Mouse (Mus musculus): ENCODE measurements around the gene Cryzl1. TPM values are rescaled to one million over a fixed set of nuclear protein-coding genes. Genes with fewer than 3 reads are reported as not detected.

Gene Cryzl1
- 36.3 and 42.2 TPM in 2 replicates for polyA plus RNA-seq (2015; fragmentation: Nextera tagmentation; extraction: Ambion mirVana)

GRCm38 (mm10) chr16:91728123-91729065 lies at the start of gene Cryzl1:
Cryzl1 (minus strand) TSS chr16:91728975.
- peak; percentile 95 for ATAC-seq
- H3K4me3 ChIP-seq (ENCODE audit: low read depth, low read length), result peak within 1 kb of the TSS; percentile 88
- peak within 1 kb of the TSS; percentile 93 for H3K4me2 ChIP-seq (replicated peaks; ENCODE audit: low read depth)
- WGBS, result under 1% methylated on average over 46 of the region's 46 CpGs
- H3K27ac ChIP-seq (ENCODE audit: low read depth, low read length), result peak within 1 kb of the TSS; percentile 81
- no peaks in the 10 kb centered on the region for H3K9me3 ChIP-seq (ENCODE audit: control insufficient read depth)
- peak within 1 kb of the TSS; percentile 78 for H3K9ac ChIP-seq (ENCODE audit: low read depth, low read length)
- peaks cover 5% of the 10 kb centered on the region; the same call in 1 of the 2 replicates for H3K36me3 ChIP-seq (ENCODE audit: control insufficient read depth, insufficient read depth)
- no peaks in the 10 kb centered on the region for H3K27me3 ChIP-seq (replicated peaks; ENCODE audit: control insufficient read depth, insufficient read depth, low read length)
- TF ChIP-seq CTCF (IDR thresholded peaks at IDR 0.05; ENCODE audit: low read depth), result no peak
- H3K4me1 ChIP-seq (replicated peaks; ENCODE audit: control insufficient read depth, insufficient read depth, low read length), result no peaks in the 10 kb centered on the region

- H3K27ac ChIP-seq (ENCODE audit: low read depth, low read length), result no peak overlapping the region
- whole genome bisulfite sequencing, result 85% methylated on average over 7 of the region's 7 CpGs
- H3K27me3 ChIP-seq (replicated peaks; ENCODE audit: control insufficient read depth, insufficient read depth, low read length), result no peaks in the 10 kb centered on the region
- H3K36me3 ChIP-seq (ENCODE audit: control insufficient read depth, insufficient read depth), result no peaks in the 10 kb centered on the region
- ATAC-seq, result no peak
- no peaks in the 10 kb centered on the region for H3K9me3 ChIP-seq (ENCODE audit: control insufficient read depth)
- 0 out of 2 replicates have a peak, but pooled peaks cover 7% of the 10 kb centered on the region for H3K4me1 ChIP-seq (replicated peaks; ENCODE audit: control insufficient read depth, insufficient read depth, low read length)
- H3K9ac ChIP-seq (ENCODE audit: low read depth, low read length), result no peak overlapping the region
- no peak for TF ChIP-seq CTCF (IDR thresholded peaks at IDR 0.05; ENCODE audit: low read depth)
- H3K4me3 ChIP-seq (ENCODE audit: low read depth, low read length), result no peak overlapping the region
- H3K4me2 ChIP-seq (replicated peaks; ENCODE audit: low read depth), result no peak overlapping the region
Observed at GRCm38 (mm10) chr16:91772586-91772985, 43.8 kb upstream of the Cryzl1 start.

DNA sequence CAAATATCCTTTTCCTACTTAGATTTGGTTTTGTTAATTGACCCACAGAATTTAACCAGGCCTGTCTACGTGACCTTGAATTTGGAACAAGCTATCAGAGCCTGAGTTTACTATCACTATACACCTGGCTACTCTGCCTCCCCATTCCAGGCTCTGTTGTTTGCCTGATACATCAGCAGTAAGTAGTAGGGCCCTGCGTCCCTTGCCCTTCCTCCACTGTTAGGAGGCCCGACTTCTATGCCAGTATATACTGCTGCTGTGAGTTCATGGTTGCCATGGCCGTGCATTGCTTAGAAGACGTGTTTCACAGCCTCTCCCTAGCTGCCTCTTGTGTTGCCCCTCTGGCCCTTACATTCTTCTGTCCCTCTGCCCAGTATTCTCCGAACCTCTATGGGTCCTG lies 42.6 kb upstream of the Cryzl1 start:
- no peak for TF ChIP-seq CTCF (IDR thresholded peaks at IDR 0.05; ENCODE audit: low read depth)
- Histone ChIP-seq H3K27ac (ENCODE audit: low read depth, low read length) (no peak overlapping the region), H3K9ac (ENCODE audit: low read depth, low read length) (no peak overlapping the region), H3K27me3 (replicated peaks; ENCODE audit: control insufficient read depth, insufficient read depth, low read length) (no peaks in the 10 kb centered on the region), H3K4me1 (replicated peaks; ENCODE audit: control insufficient read depth, insufficient read depth, low read length) (0 out of 2 replicates have a peak, but pooled peaks cover 7% of the 10 kb centered on the region), H3K4me3 (ENCODE audit: low read depth, low read length) (no peak overlapping the region), H3K4me2 (replicated peaks; ENCODE audit: low read depth) (no peak overlapping the region), H3K36me3 (ENCODE audit: control insufficient read depth, insufficient read depth) (no peaks in the 10 kb centered on the region), H3K9me3 (ENCODE audit: control insufficient read depth) (no peaks in the 10 kb centered on the region)
- WGBS, result 81% methylated on average over 6 of the region's 6 CpGs
- no peak for ATAC-seq

GRCm38 (mm10) chr16:91770662-91771061 lies 41.9 kb upstream of the Cryzl1 start:
- Histone ChIP-seq H3K27ac (ENCODE audit: low read depth, low read length) (no peak overlapping the region), H3K4me2 (replicated peaks; ENCODE audit: low read depth) (no peak overlapping the region), H3K36me3 (ENCODE audit: control insufficient read depth, insufficient read depth) (no peaks in the 10 kb centered on the region), H3K4me3 (ENCODE audit: low read depth, low read length) (no peak overlapping the region), H3K9ac (ENCODE audit: low read depth, low read length) (no peak overlapping the region), H3K9me3 (ENCODE audit: control insufficient read depth) (no peaks in the 10 kb centered on the region), H3K27me3 (replicated peaks; ENCODE audit: control insufficient read depth, insufficient read depth, low read length) (no peaks in the 10 kb centered on the region), H3K4me1 (replicated peaks; ENCODE audit: control insufficient read depth, insufficient read depth, low read length) (0 out of 2 replicates have a peak, but pooled peaks cover 7% of the 10 kb centered on the region)
- 59% methylated on average over 5 of the region's 5 CpGs for WGBS
- TF ChIP-seq CTCF (IDR thresholded peaks at IDR 0.05; ENCODE audit: low read depth), result no peak
- no peak for ATAC-seq

DNA sequence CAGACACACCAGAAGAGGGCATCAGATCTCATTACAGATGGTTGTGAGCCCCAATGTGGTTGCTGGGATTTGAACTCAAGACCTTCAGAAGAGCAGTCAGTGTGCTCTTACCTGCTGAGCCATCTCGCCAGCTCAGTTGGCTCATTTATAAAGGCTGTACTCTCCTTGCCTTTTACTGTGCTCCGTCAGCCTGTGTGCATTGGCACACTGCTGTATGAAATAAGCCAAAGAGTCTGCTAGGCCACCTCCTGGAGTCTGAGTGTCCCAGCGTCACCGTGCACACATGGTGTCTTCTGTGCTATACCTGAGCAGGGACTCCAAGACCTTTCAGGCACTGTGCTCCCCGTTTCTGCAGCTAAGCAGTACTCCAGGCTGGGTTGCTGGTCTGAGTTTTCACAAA lies 41.1 kb upstream of the Cryzl1 start:
- ATAC-seq, result no peak

DNA sequence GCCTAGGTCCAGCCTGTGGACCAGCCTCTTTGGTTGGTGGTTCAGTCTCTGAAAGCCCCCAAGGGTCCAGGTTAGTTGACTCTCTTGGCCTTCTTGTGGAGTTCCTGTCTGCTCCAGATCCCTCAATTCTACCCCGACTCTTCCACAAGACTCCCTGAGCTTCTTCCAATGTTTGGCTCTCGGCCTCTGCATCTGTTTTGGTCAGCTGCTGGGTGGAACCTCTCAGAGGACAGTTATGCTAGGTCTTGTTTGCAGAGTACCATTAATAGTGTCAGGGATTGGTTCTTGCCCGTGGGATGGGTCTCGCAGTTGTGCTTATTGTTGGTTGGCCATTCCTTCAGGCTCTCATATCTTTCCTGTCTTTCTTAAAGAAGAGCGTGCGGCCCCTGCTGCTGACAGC lies 39.8 kb upstream of the Cryzl1 start:
- no peaks in the 10 kb centered on the region for H3K36me3 ChIP-seq (ENCODE audit: control insufficient read depth, insufficient read depth)
- no peaks in the 10 kb centered on the region for H3K27me3 ChIP-seq (replicated peaks; ENCODE audit: control insufficient read depth, insufficient read depth, low read length)
- no peak overlapping the region for H3K4me3 ChIP-seq (ENCODE audit: low read depth, low read length)
- no peaks in the 10 kb centered on the region for H3K9me3 ChIP-seq (ENCODE audit: control insufficient read depth)
- WGBS, result 80% methylated on average over 6 of the region's 6 CpGs
- H3K4me2 ChIP-seq (replicated peaks; ENCODE audit: low read depth), result no peak overlapping the region
- no peak overlapping the region for H3K9ac ChIP-seq (ENCODE audit: low read depth, low read length)
- no peak overlapping the region for H3K27ac ChIP-seq (ENCODE audit: low read depth, low read length)
- H3K4me1 ChIP-seq (replicated peaks; ENCODE audit: control insufficient read depth, insufficient read depth, low read length), result 0 out of 2 replicates have a peak, but pooled peaks cover 7% of the 10 kb centered on the region
- no peak for ATAC-seq
- no peak for TF ChIP-seq CTCF (IDR thresholded peaks at IDR 0.05; ENCODE audit: low read depth)

More for the DNA sequence above, 41.1 kb upstream of the Cryzl1 start:
- Histone ChIP-seq H3K4me2 (replicated peaks; ENCODE audit: low read depth) (no peak overlapping the region), H3K4me3 (ENCODE audit: low read depth, low read length) (no peak overlapping the region), H3K9me3 (ENCODE audit: control insufficient read depth) (no peaks in the 10 kb centered on the region), H3K4me1 (replicated peaks; ENCODE audit: control insufficient read depth, insufficient read depth, low read length) (0 out of 2 replicates have a peak, but pooled peaks cover 7% of the 10 kb centered on the region), H3K27ac (ENCODE audit: low read depth, low read length) (no peak overlapping the region), H3K9ac (ENCODE audit: low read depth, low read length) (no peak overlapping the region), H3K27me3 (replicated peaks; ENCODE audit: control insufficient read depth, insufficient read depth, low read length) (no peaks in the 10 kb centered on the region), H3K36me3 (ENCODE audit: control insufficient read depth, insufficient read depth) (no peaks in the 10 kb centered on the region)
- TF ChIP-seq CTCF (IDR thresholded peaks at IDR 0.05; ENCODE audit: low read depth), result no peak
- WGBS, result 85% methylated on average over 5 of the region's 5 CpGs

Data from intestine, postnatal 0 days (tissue).